Mouse (Mus musculus) neutrophil, adult 5-6 weeks (primary cell): ENCODE results near the gene Sema6b. TPM values are rescaled to one million over a fixed set of nuclear protein-coding genes. Genes with fewer than 3 reads are reported as not detected.
A peak's percentile ranks its signal among the peaks of the same experiment; 100 is the strongest.

ENCODE experiments used
- ATAC-seq: fragments of 151-379, 151-347 bp; 2 replicates; pipeline ENCODE4 v1.8.0; 2017; ENCODE audit warnings: mild to moderate bottlenecking, moderate TSS enrichment; ENCODE audit not compliant: insufficient number of reproducible peaks, poor library complexity, low FRiP score, severe bottlenecking; ENCODE audit errors: extremely low read depth
- total RNA-seq: library from RNA; stranded (forward); fragments of 200-1000 nt; gene quantifications from 2 replicates; pipeline ENCODE4 v1.2.3, GENCODE M21; 2017

Gene Sema6b
- total RNA-seq, 1 experiment from 2014 or later = 11.5 TPM

- no peak for ATAC-seq
These were observed 8.9 kb upstream of the Sema6b start for GRCm38 (mm10) chr17:56148790-56149618.

GRCm38 (mm10) chr17:56148280-56148679, 8.1 kb upstream of the Sema6b start:
- peak; percentile 65; the same call in 1 of the 2 replicates for ATAC-seq

GRCm38 (mm10) chr17:56147420-56147819, 7.3 kb upstream of the Sema6b start:
- no peak for ATAC-seq

GRCm38 (mm10) chr17:56146131-56146530, 6.0 kb upstream of the Sema6b start:
- no peak for ATAC-seq

- ATAC-seq = no peak
These were observed 4.4 kb upstream of the Sema6b start for GRCm38 (mm10) chr17:56144546-56144945.

- no peak for ATAC-seq
These were observed 1.8 kb upstream of the Sema6b start for GRCm38 (mm10) chr17:56141702-56142605.

- ATAC-seq = no peak
These were observed 788 bp downstream of the Sema6b start for GRCm38 (mm10) chr17:56139355-56139754.

- no peak for ATAC-seq
These were observed 2.1 kb downstream of the Sema6b start for GRCm38 (mm10) chr17:56137839-56138613.

- ATAC-seq = no peak
These were observed 3.6 kb downstream of the Sema6b start for GRCm38 (mm10) chr17:56136558-56136957.

- peak; percentile 47 for ATAC-seq
These were observed 5.6 kb downstream of the Sema6b start for GRCm38 (mm10) chr17:56134463-56134971.

- peak; percentile 64 for ATAC-seq
These were observed 6.4 kb downstream of the Sema6b start for GRCm38 (mm10) chr17:56133457-56134363.

- ATAC-seq = peak; percentile 41
These were observed 7.5 kb downstream of the Sema6b start for GRCm38 (mm10) chr17:56132661-56133060.

- ATAC-seq = 0 out of 2 replicates have a peak, but pooled peaks have one; percentile 9
These were observed 8.3 kb downstream of the Sema6b start for GRCm38 (mm10) chr17:56131814-56132213.

- no peak for ATAC-seq
These were observed 9.0 kb downstream of the Sema6b start for GRCm38 (mm10) chr17:56131136-56131535.

- peak; percentile 17; the same call in 1 of the 2 replicates for ATAC-seq
These were observed 11.9 kb downstream of the Sema6b start for GRCm38 (mm10) chr17:56128246-56128645.

- no peak for ATAC-seq
These were observed 14.0 kb downstream of the Sema6b start for GRCm38 (mm10) chr17:56126175-56126574.

GRCm38 (mm10) chr17:56125276-56125630, 14.9 kb downstream of the Sema6b start:
- ATAC-seq = no peak
